Mouse (Mus musculus): ENCODE data around the gene Noc2l.

Gene Noc2l

DNA sequence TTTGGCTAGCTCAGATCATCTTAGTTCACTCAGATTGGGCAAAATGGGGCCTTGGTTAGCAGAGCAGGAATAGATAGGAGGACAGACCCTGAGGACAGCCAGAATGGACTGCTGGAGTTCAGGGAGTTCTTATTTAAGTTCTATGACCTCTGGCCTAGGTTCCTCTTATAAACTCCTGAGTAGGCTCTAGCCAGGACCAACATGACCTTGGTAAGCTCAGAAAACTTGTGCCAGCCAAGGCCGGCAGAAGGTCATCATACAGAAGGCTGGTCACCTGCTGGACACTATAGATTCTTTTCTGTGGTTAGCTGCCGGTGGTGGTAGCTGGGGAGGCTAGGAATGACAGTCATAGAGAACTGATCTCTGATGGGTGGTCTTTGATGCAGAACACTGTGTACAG lies 19.6 kb upstream of the Noc2l start:
- DNase-seq (ENCODE audit: low read depth, low spot score): no peak

- no peak for DNase-seq (ENCODE audit: low read depth, low spot score)
Measured at GRCm38 (mm10) chr4:156217022-156217669, 18.7 kb upstream of the Noc2l start.

DNA sequence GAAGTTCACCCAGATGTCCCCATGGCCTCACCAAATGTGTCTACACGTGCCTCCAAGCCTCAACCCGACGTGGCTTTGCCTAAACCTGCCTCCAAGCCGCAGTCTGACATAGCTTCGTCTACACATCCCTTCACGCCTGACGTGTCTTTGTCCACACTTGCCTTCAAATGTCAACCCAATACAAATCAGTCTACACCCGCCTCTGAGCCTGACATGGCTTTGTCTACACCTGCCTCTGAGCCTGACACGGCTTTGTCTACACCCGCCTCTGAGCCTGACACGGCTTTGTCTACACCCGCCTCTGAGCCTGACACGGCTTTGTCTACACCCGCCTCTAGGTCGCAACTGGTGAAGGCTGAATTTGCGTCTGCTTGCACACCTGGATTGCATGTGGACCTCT lies 18.0 kb upstream of the Noc2l start:
- DNase-seq (ENCODE audit: low read depth, low spot score): no peak

- DNase-seq (ENCODE audit: low read depth, low spot score): no peak
Measured at GRCm38 (mm10) chr4:156219936-156220335, 15.9 kb upstream of the Noc2l start.

GRCm38 (mm10) chr4:156224276-156224675 lies 11.5 kb upstream of the Noc2l start:
- DNase-seq (ENCODE audit: low read depth, low spot score): no peak

GRCm38 (mm10) chr4:156227752-156228392 lies 7.9 kb upstream of the Noc2l start:
- no peak for DNase-seq (ENCODE audit: low read depth, low spot score)

- DNase-seq (ENCODE audit: low read depth, low spot score): no peak
Measured at GRCm38 (mm10) chr4:156228393-156229024, 7.3 kb upstream of the Noc2l start.

GRCm38 (mm10) chr4:156234021-156234501 lies 1.7 kb upstream of the Noc2l start:
- no peak for DNase-seq (ENCODE audit: low read depth, low spot score)

- DNase-seq (ENCODE audit: low read depth, low spot score): peak; percentile 43
Measured at GRCm38 (mm10) chr4:156234701-156235213, 1.1 kb upstream of the Noc2l start, which contains the start of gene Plekhn1. Plekhn1 (minus strand) TSS chr4:156234857.

DNA sequence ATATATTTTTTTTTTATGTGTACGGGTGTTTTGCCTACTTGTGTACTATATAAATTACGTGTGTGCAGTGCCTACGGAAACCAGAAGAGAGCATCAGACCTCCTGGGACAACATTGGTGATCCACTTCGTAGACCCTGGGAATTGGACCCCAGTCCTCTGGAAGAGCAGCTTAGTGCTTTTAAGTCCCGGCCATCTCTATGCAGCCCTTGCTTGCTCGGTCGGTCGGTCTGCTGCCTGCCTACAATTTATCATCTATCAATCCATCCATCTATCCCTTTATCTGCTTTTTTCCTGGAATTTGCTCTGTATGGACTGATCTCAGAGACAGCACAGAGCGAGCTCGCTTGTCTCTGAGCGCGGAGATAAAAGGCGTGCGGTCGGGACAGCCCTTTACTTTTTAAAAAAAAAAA lies 445 bp upstream of the Noc2l start:
- peak; percentile 57 for DNase-seq (ENCODE audit: low read depth, low spot score)

GRCm38 (mm10) chr4:156236651-156237447 lies 1.0 kb downstream of the Noc2l start:
- DNase-seq (ENCODE audit: low read depth, low spot score): no peak

DNA sequence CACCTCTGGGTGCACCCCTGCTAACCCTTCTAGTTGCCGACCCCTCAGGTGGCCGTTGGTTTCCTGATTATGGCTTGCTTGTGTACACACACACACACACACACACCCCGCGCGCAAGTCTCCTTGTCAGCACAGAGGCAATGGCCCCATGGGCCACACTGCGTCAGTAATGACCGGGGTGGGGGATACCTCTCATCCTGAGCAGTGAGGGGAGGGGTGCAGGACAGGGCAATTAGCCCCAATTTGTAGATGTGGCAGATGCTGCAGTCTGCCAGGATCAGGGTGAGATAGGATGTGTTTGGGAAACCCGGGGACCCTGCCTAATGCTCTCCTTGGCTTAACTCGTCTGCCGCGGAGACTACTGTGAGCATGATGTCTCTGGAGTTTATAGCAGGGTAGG lies 13.8 kb downstream of the Noc2l start:
- no peak for DNase-seq (ENCODE audit: low read depth, low spot score)

DNA sequence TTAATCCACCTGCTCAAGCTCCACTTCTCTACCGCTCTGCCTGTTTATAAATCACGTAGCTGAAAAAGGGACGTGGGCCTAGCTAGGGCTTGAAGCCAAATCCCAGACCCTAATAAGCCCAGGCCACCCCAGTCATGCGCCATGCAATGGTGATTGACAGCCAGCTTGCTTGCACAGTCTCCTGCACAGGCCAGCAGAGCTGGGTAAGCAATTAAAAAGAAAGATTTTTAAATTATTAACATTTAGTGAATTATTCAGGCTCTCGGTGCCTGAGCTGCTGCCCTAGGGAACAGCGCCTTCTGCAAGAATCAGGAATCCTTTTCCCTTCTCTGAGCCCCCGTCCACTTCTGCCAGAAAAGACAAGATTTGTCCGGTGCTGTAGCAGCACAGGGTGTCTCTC lies 15.3 kb downstream of the Noc2l start:
- no peak for DNase-seq (ENCODE audit: low read depth, low spot score)

GRCm38 (mm10) chr4:156252140-156252539 lies 16.3 kb downstream of the Noc2l start:
- DNase-seq (ENCODE audit: low read depth, low spot score): no peak

DNA sequence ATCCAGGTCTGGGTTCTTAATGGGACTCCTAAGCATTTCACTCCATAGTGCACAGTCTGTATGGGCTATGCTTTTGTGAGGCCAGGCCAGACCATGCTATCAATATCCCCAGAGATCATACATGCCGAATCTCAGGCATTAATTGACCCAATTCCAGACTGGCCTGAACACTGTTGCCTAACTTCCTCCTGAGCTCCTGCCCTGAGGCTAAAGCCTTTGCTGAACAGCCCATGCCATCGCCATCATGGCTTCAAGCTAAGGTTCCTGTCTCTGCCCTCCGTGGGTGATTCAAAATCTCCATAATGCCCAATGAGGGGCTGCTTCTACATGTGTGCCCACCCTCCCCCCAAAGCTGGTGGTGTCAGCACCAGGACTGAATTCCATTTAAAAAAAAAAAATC lies 16.8 kb downstream of the Noc2l start:
- DNase-seq (ENCODE audit: low read depth, low spot score): no peak

GRCm38 (mm10) chr4:156253043-156253442 lies 17.2 kb downstream of the Noc2l start:
- no peak for DNase-seq (ENCODE audit: low read depth, low spot score)

- DNase-seq (ENCODE audit: low read depth, low spot score): no peak
Measured at GRCm38 (mm10) chr4:156254361-156255077, 18.7 kb downstream of the Noc2l start.

GRCm38 (mm10) chr4:156255078-156255839 lies 19.4 kb downstream of the Noc2l start, which contains the start of gene Samd11:
Samd11 (minus strand) TSS chr4:156255657.
- no peak for DNase-seq (ENCODE audit: low read depth, low spot score)
